Mouse (Mus musculus) stomach, postnatal 0 days (tissue): ENCODE data around the gene Mpz. TPM values are rescaled to one million over a fixed set of nuclear protein-coding genes. Genes with fewer than 3 reads are reported as not detected.

Source experiments
- ATAC-seq: fragments of 200-750 bp; cut with Nextera tagmentation; 2 replicates; pipeline ENCODE4 v1.8.0; 2017; ENCODE audit not compliant: low FRiP score, low TSS enrichment
- DNase-seq: peaks from one replicate; pipeline ENCODE4 v3.0.0-alpha.2; 2016; ENCODE audit warnings: low spot score
- H3K27ac ChIP-seq: fragments of 300-500 bp; sonication (generic); replicated peaks from 2 replicates; pipeline ENCODE4 v1.5.1; 2014; ENCODE audit warnings: mild to moderate bottlenecking, control low read depth
- H3K27me3 ChIP-seq: fragments of 300-500 bp; sonication (generic); 2 replicates; pipeline ENCODE4 v1.6.1; 2014; ENCODE audit warnings: low read length; ENCODE audit not compliant: control insufficient read depth, insufficient read depth
- H3K36me3 ChIP-seq: fragments of 300-500 bp; sonication (generic); 2 replicates; pipeline ENCODE4 v1.6.1; 2014; ENCODE audit warnings: low read length, mixed read lengths; ENCODE audit not compliant: control insufficient read depth, insufficient read depth
- H3K4me1 ChIP-seq: fragments of 300-500 bp; sonication (generic); replicated peaks from 2 replicates; pipeline ENCODE4 v1.6.1; 2014; ENCODE audit warnings: antibody characterized with exemption; ENCODE audit not compliant: control insufficient read depth, insufficient read depth
- H3K4me2 ChIP-seq: fragments of 300-500 bp; sonication (generic); replicated peaks from 2 replicates; pipeline ENCODE4 v1.6.1; 2014; ENCODE audit warnings: low read depth, mild to moderate bottlenecking, control low read depth, moderate library complexity
- H3K4me3 ChIP-seq: fragments of 300-500 bp; sonication (generic); 2 replicates; pipeline ENCODE4 v1.5.1; 2014; ENCODE audit warnings: low read depth, low read length, control low read depth
- H3K9ac ChIP-seq: fragments of 300-500 bp; sonication (generic); 2 replicates; pipeline ENCODE4 v1.6.1; 2014; ENCODE audit warnings: mild to moderate bottlenecking, low read length, control low read depth, mixed read lengths
- H3K9me3 ChIP-seq: fragments of 300-500 bp; sonication (generic); 2 replicates; pipeline ENCODE4 v1.6.1; 2016; ENCODE audit warnings: low read length; ENCODE audit not compliant: control insufficient read depth
- CTCF ChIP-seq: IDR thresholded peaks from 2 replicates; pipeline ENCODE4 v1.5.1; 2016; ENCODE audit warnings: antibody characterized with exemption, low read depth, mild to moderate bottlenecking, moderate library complexity
- EP300 ChIP-seq: optimal IDR thresholded peaks from 2 replicates; pipeline ENCODE3; 2016; ENCODE audit warnings: antibody characterized with exemption
- WGBS: fragments of 180-500 bp; shearing (Covaris S2); extraction: QIAGEN DNeasy Blood & Tissue Kit; methylation state at CpG from one replicate; pipeline ENCODE4 v1.1.7; 2014; 5-methylcytosine and 5-hydroxymethylcytosine counted together
- polyA plus RNA-seq: library from polyadenylated mRNA; unstranded; fragments of >200 nt; fragmentation: Nextera tagmentation; extraction: Ambion mirVana; gene quantifications from 2 replicates; pipeline ENCODE4 v1.2.1, GENCODE M21; 2015

Mpz gene
- polyA plus RNA-seq, 1 experiment from 2014 or later: 1.5 TPM

DNA sequence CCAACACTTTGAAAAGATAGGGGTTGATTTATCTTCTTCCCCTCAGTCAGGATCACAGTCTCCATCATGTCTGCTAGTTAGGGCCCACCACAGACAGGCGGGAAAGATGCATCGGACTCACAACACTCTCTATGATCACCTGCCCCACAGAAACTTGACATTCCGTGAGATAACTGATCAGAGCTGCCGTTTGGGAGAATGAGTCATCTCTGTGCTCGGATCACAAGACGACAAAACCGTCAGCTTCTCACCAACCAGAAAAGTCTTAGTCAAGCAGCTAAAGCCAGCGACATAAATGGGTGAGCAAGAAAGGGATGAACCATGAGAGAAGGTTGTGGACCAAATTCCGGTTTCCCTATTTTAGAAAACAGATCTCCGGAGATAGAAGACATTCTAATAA, 41.8 kb downstream of the Mpz start:
- no peak overlapping the region for H3K9ac ChIP-seq
- H3K4me3 ChIP-seq: no peak overlapping the region
- H3K27ac ChIP-seq: no peak overlapping the region
- no peak overlapping the region for H3K4me2 ChIP-seq
- TF ChIP-seq CTCF (no peak), EP300 (no peak)
- H3K4me1 ChIP-seq: peaks cover 8% of the 10 kb centered on the region
- H3K36me3 ChIP-seq: no peaks in the 10 kb centered on the region
- H3K9me3 ChIP-seq: no peaks in the 10 kb centered on the region
- ATAC-seq: no peak
- DNase-seq: no peak
- no peaks in the 10 kb centered on the region for H3K27me3 ChIP-seq
- WGBS: 58% methylated on average over 10 of the region's 10 CpGs

GRCm38 (mm10) chr1:171193093-171193840, 42.8 kb downstream of the Mpz start:
- no peak overlapping the region; the same call in 1 of the 2 replicates for H3K9ac ChIP-seq

GRCm38 (mm10) chr1:171193911-171194830, 43.7 kb downstream of the Mpz start:
- H3K9ac ChIP-seq: no peak overlapping the region
- no peaks in the 10 kb centered on the region for H3K9me3 ChIP-seq
- H3K36me3 ChIP-seq: no peaks in the 10 kb centered on the region
- no peak for ATAC-seq
- H3K27me3 ChIP-seq: no peaks in the 10 kb centered on the region
- H3K4me3 ChIP-seq: no peak overlapping the region
- DNase-seq: no peak
- H3K27ac ChIP-seq: no peak overlapping the region
- H3K4me1 ChIP-seq: peaks cover 8% of the 10 kb centered on the region
- TF ChIP-seq CTCF (no peak), EP300 (no peak)
- H3K4me2 ChIP-seq: peak overlapping the region; percentile 73
- WGBS: 41% methylated on average over 11 of the region's 11 CpGs

More at GRCm38 (mm10) chr1:171193093-171193840, 42.8 kb downstream of the Mpz start:
- peak overlapping the region; percentile 16 for H3K4me3 ChIP-seq
- no peaks in the 10 kb centered on the region for H3K9me3 ChIP-seq
- H3K27me3 ChIP-seq: no peaks in the 10 kb centered on the region
- DNase-seq: no peak
- peak overlapping the region; percentile 39 for H3K4me2 ChIP-seq
- no peak for ATAC-seq
- WGBS: 14% methylated on average over 18 of the region's 18 CpGs
- H3K4me1 ChIP-seq: peaks cover 8% of the 10 kb centered on the region
- no peaks in the 10 kb centered on the region for H3K36me3 ChIP-seq
- TF ChIP-seq CTCF (no peak), EP300 (no peak)
- no peak overlapping the region for H3K27ac ChIP-seq

DNA sequence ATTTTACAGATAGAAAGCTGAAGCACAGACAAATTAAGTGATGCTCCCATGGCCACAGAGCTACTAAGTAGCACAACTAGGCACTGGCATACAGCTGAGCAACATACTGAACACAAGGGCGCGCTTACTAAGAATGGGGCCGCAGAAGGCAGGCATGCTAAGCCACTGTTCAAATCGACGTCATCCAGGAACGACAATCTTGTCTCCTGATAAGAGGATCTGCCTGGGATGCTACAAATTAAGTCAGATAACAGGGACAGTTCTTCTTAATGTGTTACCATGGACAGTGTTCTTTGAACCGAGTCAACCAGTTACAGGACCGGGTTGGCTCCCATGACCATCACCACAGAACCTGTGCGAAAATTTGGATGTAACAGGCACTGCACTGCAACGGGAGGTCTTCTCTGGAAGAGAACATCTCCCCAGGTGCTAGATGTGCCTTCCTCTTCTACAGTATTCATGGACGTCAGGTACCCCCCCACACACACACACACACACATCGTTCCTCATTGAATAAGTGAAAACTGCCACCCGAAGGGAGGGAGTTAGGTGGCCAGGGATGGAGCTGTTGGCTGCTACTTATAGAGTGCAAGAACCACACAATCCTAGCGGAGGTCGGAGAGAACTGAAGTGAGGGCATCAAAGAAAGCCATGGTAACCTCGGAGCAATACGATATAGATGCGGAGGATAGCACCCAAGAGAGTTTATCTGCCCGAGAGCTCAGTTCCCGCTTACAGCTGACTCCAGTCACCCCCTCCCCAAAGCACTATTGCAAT, 44.7 kb downstream of the Mpz start:
- ATAC-seq (no peak), DNase-seq (no peak)
- Histone ChIP-seq H3K27ac (0 out of 2 replicates have a peak overlapping the region, but pooled peaks have one; percentile 8), H3K4me2 (peak overlapping the region; percentile 73), H3K36me3 (no peaks in the 10 kb centered on the region), H3K9ac (peak overlapping the region; percentile 62), H3K4me3 (peak overlapping the region; percentile 58), H3K27me3 (no peaks in the 10 kb centered on the region), H3K9me3 (no peaks in the 10 kb centered on the region), H3K4me1 (peaks cover 4% of the 10 kb centered on the region)
- WGBS: 21% methylated on average over 20 of the region's 20 CpGs
- 0 out of 2 replicates have a peak, but pooled peaks have one; percentile 3 for TF ChIP-seq CTCF
- no peak for TF ChIP-seq EP300

DNA sequence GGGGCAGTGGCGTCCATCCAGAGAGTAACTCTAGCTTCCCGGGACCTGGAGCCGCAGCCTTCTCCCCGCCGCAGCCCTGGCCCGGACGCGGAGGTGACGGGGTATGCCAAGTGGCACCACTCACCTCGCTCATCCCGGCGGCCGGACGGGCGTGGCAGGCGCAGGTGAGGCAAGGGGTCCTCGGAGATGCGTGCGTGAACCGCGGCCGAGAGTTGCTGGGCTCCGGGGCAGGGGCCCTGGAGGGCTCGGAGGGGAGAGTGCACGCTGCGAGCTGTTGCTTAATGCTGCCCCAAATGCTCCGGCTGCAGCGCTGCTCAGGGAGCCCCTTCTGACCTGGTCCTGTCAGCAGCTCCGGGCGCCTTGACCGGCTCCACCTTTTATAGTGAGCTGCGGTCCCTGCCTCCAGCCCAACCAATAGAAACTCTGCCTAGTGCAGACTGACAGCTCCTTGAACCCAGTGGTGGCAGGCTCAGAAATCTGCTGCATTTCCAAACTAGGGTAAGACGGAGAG, 45.4 kb downstream of the Mpz start, which contains the start of gene Pcp4l1:
Pcp4l1 (minus strand) TSS at position 382 of the 511 bp plus-strand sequence.
- Histone ChIP-seq H3K27me3 (no peaks in the 10 kb centered on the region), H3K4me2 (peak within 1 kb of the TSS; percentile 73), H3K27ac (0 out of 2 replicates have a peak within 1 kb of the TSS, but pooled peaks have one; percentile 8), H3K4me3 (peak within 1 kb of the TSS; percentile 58), H3K9me3 (no peaks in the 10 kb centered on the region), H3K4me1 (peaks cover 4% of the 10 kb centered on the region), H3K9ac (peak within 1 kb of the TSS; percentile 62), H3K36me3 (no peaks in the 10 kb centered on the region)
- DNase-seq (peak; percentile 64), ATAC-seq (peak; percentile 87)
- WGBS: under 1% methylated on average over 33 of the region's 33 CpGs
- TF ChIP-seq EP300 (no peak), CTCF (no peak)
